Mouse (Mus musculus): ENCODE measurements around the gene Dab1.

The Dab1 gene

DNA sequence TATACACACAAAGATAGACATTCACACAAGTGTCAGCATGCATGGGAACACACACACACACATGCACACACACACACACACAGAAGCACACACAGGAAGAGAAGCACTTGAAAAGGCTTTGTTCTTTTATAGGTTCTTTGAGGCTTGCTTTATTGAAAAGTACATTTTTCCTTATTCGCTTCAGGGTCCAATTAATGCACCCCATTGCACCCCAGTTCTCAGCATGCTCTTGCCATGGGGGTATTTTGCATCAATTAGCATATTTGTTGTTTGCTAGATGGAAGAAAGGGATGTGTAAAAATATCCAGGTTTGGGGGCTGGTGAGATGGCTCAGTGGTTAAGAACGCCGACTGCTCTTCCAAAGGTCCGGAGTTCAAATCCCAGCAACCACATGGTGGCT is 1025.7 kb downstream of the Dab1 start:
- DNase-seq (ENCODE audit: extremely low read depth, low read depth, low spot score), result no peak

DNA sequence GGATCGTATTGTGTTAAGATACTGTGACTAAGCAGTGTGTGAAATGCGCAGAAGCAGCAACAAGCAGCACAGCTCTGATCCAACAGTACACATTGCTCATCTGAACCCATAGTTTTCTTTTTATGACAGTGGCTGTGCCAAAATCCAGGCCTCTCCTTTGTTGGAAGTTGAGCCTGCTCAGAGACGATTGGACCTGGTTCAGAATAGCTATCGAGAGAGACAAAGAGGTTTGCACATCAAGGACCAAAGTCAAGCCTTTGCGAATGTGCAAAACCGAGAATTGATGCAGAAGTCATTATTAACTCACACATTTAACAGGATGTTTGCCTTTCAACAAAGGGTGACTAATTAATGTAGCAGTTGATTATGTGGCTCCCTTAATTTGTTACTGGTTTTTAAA is 1032.6 kb downstream of the Dab1 start:
- no peak for DNase-seq (ENCODE audit: extremely low read depth, low read depth, low spot score)

DNA sequence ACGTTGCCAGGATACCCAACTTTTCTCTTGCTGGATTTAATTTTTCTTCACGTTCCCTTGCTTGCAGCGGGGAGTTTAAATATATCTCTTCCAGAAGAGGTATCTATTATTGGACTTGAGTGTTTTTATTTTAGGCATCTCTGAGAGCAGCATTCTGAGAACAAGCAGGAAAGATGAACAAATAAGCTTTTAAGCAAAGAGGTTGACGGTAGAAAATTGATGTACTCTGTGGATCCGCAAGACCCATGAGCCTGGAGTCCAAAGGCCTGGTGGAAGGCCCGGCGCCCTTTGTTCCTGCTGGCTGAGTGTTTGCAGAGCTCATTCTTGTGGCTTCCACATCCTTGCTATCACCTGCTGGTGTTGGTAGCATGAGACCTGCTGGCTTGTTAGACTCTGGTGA is 1037.6 kb downstream of the Dab1 start:
- DNase-seq (ENCODE audit: extremely low read depth, low read depth, low spot score), result no peak

DNA sequence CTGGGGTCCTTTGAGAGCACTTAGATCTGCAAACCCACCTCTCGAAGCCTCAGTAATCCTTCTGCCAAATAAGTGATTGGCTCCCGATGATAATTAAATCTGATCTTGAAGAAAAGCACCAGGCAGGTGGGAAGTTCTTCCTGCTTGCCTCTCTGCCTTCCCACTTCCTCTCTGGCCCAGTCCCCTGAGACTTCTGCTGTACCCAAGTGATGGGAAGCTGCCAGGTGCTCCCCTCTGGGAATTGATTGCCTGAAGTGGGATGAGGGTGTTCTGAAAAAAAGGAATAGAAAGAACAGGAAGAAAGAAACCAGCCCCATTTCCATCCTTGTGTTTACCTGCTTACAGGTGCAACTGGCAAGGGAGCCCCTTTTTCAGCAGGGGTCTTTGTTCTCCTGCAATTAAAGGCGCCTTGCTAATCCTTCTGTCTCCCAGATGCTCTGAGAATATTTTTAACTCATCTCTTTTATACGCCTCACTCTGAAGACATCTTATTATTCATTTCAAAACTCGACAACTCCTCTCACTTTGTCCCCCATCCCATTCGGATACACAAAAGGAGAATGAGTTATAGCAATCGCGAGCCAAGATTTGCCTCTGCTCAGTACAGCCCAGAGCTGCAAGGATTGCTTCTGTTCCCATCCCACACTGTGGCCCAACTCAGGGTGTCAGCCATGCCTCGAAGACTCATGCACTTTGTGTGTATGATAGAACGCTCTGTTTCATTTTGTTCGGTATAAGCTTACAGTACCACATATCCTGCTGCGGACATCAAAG is 1043.9 kb downstream of the Dab1 start:
- no peak for DNase-seq (ENCODE audit: extremely low read depth, low read depth, low spot score)

DNA sequence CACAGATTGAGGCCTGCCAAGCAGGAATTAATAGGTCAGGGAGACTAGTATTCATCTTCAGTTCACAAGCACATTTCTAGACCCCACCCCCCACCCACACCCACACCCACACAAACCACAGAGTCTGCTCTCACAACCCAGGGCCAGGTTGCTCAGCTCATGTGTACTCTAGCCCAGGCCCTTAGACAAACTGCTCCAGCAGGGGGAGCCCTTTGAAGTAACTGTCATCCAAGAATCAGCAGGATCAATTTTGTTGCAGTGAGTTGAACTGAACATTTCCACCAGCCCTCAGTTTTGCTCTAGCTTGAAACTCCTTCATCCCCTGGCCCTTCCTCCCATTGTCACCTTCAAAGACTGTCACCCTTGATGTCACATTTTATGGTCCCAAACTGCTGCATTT is 1046.4 kb downstream of the Dab1 start:
- no peak for DNase-seq (ENCODE audit: extremely low read depth, low read depth, low spot score)

DNA sequence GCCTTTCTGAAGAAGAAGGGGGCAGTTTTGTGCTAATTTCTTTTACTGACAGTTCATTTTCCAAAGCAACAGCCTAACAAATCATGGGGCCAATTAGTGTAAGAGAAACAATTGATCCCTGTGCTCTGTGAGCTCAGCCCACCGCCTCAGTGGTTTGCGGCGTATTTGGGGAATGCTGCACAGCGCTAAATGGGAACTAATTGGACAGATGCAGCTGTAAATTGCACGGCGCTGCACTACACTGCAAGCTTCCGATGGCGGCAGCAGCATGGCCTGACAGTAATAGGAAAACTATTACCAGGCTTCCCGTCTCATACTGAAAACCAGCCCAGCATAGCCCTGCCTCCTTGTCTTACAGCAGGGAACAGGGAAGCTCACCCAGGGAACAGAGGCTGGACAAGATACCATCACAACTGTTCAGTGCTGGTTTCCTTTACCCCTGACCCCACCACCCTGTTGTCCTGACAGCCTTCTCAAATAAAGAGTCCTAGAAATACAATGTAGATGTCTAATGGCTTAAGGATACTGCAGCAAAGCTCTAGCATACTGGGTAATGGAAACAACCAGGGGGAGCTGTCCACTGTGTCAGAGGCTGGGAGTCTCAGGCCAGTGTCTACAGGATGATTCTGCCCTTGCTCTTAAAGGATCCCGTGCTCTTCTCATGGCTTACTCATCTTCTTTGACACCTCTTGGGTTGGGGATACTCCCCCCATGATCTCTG is 1047.8 kb downstream of the Dab1 start:
- no peak for DNase-seq (ENCODE audit: extremely low read depth, low read depth, low spot score)

DNA sequence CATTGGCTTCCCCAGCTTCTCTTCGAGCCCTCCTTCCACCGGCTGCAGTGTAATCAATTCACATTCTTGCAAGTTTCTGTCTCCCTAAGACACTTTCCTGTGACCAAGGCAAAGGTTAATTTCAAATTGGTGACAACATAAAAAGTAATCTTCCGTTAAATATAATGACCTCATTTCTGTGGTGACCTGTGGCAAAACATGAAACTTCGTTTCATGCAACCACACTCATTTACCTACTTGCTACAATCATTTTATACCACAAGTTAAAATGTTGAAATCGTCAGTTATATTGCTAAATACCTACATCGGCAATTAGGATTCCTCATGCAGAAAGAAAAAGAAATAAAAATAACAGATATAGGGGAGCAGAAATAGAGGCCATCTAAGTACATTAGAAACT is 1048.9 kb downstream of the Dab1 start:
- no peak for DNase-seq (ENCODE audit: extremely low read depth, low read depth, low spot score)

DNA sequence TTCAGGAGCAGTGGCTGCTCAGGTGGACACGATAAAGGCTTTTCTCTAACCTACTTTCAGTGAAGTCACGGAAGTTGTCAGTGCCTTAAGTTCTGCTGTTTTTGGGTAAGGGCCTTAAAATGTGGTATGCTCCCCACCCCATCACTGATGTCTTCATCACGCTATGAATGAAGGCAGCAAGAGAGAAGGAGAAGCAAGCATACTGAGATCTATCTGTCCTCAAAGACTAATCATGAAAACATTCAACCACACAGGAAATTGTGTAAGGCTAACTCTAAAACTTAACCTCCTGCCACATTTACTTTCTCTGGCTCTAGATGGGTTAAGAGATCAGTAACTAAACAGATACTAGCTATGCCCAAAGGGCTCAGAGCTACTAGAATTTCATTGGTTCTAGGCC is 1050.2 kb downstream of the Dab1 start:
- DNase-seq (ENCODE audit: extremely low read depth, low read depth, low spot score), result no peak

DNA sequence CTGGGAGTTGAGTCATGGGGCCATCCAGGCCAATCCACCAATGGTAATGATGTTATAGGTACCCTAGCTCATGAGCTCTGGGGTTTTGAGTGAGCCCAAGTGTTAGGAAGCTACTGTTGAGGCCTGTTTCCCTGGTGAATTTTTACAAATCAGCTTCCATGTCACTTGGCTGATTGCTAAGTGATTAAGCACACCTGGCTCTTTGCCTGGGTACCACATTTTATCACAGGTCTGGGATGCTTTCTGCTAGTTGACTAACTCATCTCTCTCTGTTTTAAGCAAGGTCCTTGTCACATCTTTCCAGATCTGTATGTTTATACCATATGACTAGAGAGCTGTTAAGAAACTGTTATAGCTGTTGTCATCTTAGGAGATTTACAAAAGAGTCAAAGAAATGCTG is 1051.6 kb downstream of the Dab1 start:
- no peak for DNase-seq (ENCODE audit: extremely low read depth, low read depth, low spot score)

DNA sequence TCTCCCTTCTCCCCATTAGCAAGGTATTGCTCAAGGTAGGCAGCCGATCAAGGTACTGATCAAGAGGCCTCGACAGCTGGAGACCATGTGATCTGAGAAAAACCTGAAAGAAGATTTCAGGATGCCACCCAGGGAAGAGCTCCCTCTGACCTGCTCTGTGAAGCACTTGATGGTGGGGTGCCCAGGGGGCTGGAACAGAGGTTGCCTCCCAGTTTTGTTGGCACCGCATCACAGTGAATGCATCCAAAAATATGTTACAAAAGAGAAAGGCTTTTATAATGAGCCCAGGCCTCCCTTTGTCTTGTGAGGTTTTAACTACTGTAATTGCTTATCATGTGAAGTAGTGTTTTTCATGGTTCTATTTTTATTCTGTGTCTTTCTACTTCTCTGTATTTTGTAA is 1054.2 kb downstream of the Dab1 start:
- no peak for DNase-seq (ENCODE audit: extremely low read depth, low read depth, low spot score)

DNA sequence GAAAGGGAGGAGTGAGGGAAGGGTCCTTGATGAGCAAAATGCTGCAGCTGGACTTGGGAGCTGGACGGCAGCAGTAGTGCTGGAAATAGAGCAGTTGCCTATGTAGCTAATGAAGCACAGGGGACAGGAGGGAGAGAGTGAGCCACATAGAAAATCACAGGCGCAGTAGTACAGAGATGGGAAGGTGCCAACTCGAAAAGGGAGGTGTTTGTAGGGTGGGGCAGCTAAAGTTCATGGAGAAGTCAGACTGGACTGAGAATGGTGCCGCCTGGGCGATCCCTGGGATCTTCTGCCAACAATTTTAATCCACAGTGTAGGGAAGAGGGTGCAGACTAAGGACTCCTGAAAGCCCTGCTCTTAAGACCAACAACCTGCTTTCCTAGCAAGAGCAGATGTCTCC is 1055.5 kb downstream of the Dab1 start:
- DNase-seq (ENCODE audit: extremely low read depth, low read depth, low spot score), result no peak

DNA sequence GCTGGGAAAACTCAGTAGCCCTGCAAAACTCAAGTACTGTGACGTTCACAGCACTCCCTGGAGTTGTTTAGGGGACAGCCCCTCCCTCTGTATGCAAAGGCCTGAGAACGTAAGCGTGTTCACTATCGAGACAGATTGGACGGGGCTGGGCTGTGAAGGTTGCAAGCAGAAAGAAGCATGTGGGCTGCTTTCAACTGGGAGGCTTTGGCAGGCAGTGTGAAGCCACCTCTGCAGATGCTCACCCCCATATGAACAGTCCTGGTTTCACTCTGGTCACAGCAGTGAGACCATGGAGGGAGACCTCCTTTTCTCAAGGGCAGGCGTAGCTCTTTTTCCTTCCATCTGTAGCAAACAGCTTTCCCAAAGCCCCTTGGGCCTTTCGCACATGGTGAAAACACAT is 1059.1 kb downstream of the Dab1 start:
- DNase-seq (ENCODE audit: extremely low read depth, low read depth, low spot score), result no peak

DNA sequence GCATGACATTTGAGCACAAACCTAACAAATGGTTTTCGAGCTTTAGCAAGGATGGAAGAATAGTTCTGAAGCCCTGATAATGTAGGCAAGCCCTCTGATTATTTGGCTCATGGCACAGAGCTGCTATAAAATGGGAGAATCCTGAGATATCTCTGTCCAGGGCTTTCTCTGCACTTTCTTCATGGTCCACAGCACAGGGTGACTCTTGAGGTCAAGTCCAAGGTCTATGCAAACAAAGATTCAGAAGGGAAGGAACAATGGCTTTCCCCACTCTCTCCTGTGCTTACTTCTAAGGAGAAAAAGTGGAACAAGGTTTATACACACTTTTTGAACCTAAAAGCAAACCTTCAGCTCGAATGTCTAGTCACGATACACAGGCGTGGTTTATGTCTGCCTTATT is 1061.3 kb downstream of the Dab1 start:
- no peak for DNase-seq (ENCODE audit: extremely low read depth, low read depth, low spot score)

DNA sequence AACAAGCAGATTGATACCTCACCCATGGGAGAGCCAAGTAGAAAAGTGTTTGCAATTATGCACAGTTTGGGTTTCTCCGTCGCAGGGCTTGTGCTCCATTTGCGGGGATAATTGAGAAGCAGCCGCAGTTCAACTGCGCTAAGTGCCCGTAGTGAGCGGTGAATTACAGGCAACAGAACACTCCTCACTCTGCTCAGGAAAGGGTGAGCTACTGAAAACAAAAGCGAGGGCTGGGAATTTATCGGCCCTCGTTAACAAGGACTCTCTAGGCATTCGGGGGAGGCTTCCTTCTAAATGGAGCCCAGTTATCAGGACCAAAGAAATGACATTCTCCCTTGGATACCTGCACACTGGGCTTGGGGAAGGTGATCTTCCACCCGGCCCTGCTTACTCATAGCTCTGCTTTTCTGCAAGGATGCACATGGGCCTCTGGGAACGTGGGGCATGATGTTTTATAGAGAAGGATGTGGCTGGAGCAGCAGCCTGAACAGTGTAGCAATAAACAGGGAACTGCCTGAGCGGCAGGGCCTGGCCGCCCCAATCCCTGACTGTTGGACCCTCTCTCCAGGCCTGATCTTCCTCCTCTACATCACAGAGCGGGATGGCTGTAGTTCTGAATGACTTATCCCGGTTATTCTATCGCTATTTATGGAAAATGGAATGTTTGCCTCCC is 1067.1 kb downstream of the Dab1 start:
- no peak for DNase-seq (ENCODE audit: extremely low read depth, low read depth, low spot score)

DNA sequence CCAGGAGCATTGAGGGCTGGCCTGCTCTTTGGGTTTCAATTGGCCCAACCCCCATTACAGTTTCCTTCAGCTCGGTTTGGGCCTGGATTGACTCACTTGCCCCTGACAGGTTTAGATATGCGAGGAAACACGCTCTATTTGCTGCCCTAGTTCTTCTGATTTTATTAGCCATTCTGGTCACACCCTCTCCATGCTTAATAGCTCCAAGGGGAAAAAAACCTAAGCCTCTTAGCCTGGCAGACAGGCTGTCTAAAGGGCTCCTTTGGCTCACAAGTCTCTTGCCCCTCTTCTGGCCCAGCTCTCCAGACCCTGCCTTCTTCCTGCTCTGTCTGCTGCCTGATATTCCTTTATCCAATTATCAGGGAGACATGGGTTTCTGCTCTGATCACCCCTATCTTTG is 1069.9 kb downstream of the Dab1 start:
- DNase-seq (ENCODE audit: extremely low read depth, low read depth, low spot score), result no peak

DNA sequence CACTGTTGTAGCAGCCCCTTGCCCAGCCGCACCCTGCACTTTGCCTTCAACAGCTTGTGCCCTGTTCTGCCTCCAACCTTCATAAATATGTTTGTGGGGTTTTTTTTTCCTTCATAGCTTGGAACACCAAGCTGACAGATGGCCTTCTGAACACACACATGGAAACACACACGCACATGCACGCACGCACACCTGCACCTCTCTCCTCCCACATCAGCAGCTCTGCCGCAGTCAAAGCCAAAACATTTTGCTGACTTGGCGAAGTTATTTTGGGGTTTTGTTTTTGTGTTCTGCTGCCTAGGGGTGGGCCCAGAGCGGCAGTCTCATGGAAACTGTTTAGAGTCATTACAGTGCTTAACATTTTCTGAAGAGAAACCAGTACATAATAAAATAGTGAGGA is 1071.9 kb downstream of the Dab1 start:
- no peak for DNase-seq (ENCODE audit: extremely low read depth, low read depth, low spot score)

DNA sequence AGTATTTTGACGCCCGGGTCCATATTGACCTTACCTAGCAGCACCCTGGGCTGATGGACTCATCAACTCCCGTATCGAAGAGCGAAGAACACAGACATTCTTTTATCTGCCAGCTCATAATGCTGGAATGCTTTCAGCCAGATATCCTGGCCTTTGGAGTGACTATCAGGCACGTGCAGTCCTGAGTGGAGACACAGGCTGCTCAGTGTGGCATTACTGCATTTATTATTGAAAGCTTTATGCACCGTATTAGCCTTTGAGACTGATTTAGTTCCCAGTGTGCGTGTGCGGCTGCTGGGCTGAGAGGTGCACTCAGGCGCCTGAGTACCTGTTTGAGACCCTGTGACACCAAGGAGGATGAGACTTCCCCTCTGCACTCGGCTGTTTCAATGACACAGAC is 1075.0 kb downstream of the Dab1 start:
- DNase-seq (ENCODE audit: extremely low read depth, low read depth, low spot score), result no peak

DNA sequence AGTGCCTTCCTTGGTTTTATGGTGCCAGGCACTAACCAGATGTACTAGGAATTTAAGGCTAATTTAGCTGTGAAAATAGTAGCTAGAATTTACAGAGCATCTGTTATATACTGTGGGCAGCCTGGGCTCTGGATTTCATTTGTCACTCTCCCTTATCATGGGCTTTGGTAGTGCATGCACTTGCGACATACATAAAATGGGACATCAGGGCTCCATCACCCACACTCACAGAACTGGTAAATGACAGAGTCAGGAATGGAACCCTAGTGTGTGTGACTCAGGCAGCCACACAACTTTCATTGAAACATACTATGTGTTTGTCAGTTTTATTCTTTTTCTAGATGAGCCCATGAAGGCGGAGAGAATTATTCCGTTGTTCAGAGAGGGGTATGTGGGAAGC is 1077.4 kb downstream of the Dab1 start:
- DNase-seq (ENCODE audit: extremely low read depth, low read depth, low spot score), result no peak

DNA sequence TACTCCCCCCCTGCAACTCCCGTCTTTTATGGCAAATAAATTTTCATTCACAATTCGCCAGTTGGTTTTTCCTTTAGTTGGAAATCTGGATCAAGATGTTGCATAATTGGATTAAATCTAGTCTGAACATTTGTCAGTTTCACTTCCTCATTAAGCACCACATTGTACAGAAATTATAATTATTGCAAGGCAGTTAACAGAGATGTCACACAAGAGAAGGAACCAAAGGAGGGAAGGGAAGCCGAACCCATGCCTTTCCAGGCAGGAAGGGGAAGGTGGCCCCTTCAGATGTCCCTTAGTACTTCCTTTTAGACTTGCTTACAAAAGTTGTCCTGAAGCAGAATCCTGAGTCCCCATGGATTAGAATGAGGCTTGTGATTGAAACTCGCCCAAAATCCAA is 1078.5 kb downstream of the Dab1 start:
- no peak for DNase-seq (ENCODE audit: extremely low read depth, low read depth, low spot score)

DNA sequence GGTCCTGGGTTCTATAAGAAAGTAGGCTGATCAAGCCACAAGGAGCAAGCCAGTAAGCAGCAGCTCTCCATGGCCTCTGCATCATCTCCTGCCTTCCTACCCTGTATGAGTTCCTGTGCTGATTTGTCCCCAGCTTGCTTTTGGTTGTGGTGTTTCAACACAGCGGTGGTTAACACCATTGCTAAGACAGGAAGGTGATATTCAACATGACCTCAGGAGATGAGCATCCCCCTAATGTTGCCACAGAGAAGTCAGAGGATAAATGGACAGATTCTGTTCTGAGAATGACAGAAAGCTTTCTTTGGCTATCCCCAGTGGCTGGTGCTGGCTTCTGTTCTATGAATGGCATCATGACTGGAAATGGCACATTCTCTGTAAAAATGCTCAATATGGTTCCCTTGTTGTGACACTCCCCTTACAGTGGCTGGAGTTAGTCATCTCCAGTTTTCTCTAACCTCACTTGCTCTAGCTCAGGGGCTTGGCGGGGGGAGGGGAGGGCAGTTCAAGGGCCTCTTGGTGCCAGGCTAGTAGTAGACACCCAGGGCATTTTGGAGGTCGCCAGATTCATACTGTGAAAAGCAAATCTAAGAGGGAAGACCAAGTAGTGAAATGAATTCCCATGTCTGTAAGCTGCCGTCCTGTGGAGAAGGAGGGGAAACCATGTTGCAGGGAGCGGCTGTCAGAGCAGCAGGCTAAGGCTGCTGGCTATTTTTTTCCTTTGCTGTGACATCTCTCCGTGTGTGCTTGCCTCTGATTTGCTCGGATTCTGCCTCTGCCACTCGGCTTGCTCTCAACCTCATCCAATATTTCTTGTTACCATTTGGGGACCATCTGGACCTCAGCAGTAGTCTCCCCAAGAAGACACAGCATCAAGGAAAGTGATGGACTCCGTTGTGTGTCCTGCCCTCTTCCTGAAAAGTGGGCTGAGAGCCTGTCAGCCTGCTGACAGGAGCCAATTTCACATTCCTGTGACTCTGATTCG is 1086.8 kb downstream of the Dab1 start:
- DNase-seq (ENCODE audit: extremely low read depth, low read depth, low spot score), result no peak

All from fat pad, adult 2 months (tissue).